Mouse (Mus musculus) left cerebral cortex, postnatal 10 days (tissue): ENCODE results near the gene Slc8a1. TPM values are rescaled to one million over a fixed set of nuclear protein-coding genes. Genes with fewer than 3 reads are reported as not detected.

ENCODE experiments used
- DNase-seq, 2 experiments: peaks; one replicate each; pipeline ENCODE4 v3.0.0; 2021 to 2022; ENCODE audit warnings: low spot score in 2 of 2, mixed read lengths in 1 of 2; ENCODE audit errors: extremely low spot score in 1 of 2
- intact Hi-C: fragments of 180-260 bp; cut with DNase I; formaldehyde crosslinking; loops from one replicate; pipeline ENCODE4 v1.15.1; 2025
- total RNA-seq, 2 experiments: library from RNA; stranded (reverse); gene quantifications; 2 replicates each; pipeline ENCODE4 v1.2.3; 2021

Gene Slc8a1
- total RNA-seq, 2 experiments from 2014 or later = 289 to 295 TPM

DNA sequence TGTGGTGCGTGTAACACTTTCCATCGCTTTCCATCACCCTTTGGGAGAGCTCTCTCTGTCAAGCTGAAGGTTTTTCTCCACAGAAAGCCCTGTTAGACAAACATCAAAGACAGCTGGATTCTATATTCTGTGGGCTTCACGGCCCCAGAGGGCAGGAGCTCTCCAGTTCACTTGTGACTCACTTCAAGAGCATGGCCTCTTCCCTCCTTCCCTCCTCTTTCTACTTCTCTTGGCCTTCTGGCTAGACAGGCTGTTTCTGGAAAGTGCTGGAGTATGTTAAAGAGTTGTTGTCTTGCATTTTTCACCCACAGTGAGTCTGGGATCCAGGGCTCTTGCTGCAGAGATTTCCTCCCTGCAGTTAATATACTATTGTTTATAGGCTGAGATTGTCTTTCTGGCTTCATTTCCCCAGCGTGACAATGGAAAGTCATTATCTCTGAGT is 132.9 kb downstream of the Slc8a1 start:
- intact Hi-C loops = no loop called here
- no peak for DNase-seq

DNA sequence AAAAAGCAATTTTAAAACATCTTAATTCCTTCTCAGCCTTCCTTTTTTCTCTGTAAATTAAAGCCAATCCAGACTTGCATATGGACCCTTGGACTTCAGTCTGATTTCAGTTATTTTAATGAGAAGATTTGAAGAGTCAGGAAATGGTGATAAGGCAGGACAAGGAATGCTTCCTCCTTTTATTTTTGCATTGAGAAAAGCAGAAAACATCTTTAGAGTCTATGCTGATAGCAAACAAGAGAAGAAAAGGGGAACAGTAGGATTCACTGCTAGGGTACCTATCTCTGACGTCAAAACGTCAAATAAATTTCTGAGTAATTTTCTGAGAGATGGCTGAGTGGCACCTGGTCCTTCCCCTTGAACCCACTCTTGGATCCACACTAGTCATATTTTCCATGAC is 139.1 kb downstream of the Slc8a1 start:
- no peak for DNase-seq
- intact Hi-C loops = no loop called here

DNA sequence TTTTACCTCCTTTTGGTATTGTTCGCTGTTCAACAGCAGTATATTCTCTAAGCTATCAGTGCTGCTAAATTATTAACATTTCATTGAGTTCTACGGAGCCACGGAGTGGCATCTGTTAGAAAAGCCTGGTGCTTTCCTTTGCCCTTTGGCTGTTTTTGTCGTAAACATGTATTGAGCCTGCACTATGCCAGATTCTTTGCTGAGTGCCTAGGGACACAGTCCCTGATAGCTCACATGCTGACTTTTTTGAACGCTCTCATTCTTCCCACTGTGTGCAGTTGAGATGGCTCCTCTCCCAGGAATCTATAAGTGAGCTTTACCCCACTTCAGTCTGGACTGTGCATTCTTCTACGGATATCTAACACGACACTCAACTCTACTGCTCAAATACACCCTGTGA is 148.4 kb downstream of the Slc8a1 start:
- DNase-seq = no peak
- intact Hi-C loops = no loop called here

DNA sequence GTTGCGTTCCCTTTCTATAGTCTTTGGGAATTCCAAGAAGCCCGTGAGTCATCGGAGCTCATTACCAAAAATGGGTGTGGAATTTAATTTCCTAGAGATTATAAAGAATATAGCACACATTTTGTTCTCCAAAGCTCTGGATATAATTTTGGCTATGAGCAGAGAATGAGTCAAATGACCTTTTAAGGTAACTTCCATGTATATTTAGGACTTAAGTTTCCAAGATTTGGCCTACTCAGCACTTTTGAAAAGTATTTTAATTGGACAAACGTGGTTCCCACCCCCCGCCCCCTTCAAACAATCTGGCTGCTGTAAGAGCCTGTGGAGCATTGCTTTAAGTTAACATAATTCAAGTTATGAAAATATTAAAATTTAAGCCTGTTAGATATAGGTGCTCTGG is 151.4 kb downstream of the Slc8a1 start:
- DNase-seq = no peak
- intact Hi-C loops = no loop called here

DNA sequence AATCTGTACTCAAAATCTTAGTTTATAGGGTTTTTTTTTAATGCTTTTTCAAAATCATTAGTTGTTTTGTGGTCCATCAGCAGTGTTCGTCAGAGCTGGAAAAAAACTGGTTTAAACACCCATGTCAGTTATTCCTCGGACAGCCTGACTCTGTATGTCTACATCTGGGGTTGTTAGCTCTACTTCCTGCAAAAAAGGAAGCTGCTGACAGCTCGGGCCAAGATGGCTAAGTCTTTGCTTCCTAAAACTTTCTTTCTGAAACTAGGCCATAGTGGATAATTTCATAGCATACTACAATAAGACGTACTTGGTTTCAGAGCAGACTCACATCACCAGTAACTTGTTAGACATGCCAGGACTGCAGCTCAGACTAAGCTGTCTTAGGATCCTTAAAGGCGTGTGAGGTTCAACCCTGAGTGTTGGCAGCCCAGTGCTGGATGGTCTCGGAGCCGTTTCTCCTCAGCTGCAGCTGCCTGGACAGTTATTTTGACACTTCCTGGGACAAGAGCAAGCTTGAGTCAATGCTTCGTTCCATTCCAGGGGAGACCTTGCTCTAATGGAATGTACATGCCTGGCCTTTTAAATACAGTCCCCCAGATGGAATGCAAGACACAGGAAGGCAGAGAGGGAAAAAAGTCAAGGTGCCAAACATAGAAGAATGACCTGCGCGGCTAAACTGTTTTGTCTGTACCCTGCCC is 158.3 kb downstream of the Slc8a1 start:
- no peak for DNase-seq
- intact Hi-C loops = no loop called here

DNA sequence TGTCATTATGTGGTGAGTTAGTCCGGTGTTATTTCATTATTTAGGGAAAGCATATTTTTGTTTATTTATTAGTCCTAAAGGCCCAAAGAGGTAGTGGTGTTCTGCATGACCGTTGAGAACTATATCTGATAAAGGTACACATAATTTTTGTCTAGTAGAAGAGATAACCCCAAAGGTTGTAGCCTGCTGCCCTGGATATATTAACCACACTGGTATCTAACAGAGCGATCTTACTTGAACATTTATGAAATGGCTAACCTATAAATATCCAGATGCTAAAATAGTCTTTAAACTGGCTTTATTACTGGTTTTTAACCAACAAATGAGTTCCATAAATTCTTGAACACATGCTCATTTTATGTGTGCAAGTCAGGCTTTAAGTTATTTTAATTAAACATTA is 161.3 kb downstream of the Slc8a1 start:
- intact Hi-C loops = no loop called here
- no peak for DNase-seq

DNA sequence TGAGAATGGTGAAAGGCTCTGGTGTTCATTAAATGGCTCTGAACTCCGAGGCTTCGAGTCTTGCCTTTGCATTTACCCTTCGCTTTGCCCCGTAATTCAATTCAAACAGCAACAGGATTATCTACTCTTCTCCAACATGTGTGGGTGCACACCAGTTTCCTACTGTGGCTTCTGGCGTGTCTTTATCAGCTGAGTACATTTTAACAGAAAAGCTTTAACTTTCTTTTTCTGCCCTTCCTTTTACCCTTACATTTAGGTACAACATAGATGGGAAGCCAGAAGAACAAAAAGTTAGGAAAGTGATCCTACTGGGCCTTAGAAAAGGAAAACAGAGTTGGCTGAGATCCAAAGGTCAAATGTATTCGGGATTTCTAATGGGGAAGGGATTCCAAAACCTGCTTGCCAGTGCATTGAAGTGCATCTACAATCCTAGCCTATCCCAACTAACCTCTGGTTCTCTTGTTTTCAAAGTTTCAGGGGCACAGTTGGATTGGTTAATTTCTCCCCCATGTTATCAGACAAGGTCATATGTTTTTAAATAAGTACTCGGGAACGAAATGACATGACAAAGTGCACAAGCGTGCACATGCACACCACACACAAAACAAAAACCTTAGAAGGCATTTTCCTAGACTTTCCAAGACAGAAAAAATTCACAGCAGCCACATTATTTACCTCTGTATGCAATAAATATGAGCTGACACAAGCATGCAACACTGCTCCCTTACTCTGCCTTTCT is 172.4 kb downstream of the Slc8a1 start:
- no peak for DNase-seq
- intact Hi-C loops = no loop called here

DNA sequence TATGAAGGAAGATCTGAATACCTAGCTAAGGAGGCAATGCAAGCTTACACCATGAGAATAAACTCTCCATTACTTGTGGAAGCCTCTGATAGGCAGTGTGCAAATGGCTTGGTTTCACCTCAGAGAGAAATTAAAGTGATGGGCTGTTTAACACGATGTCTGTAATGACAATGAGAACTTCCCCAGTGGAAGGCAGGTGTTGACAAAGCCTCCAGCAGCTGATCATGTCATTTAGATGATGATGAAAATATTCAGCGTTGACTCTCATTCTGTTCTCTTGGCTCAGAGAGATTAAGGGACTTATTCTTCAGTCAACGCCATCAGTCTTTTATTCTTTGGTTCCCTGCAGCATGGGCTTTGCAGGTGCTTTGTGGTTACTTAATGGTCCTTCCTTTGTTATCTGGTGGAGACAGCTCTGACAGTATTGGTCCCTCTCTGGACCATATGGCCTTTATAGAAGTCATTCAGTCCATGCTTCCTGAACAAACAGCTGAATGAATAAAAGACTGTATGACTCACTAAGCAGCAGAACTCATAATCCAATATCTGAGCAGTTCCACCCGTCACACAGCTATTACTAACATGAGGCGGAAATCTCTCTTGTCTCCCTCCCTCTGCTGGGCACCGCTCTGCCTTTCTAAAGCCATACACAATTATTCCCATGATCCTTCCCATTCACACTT is 184.0 kb downstream of the Slc8a1 start:
- no peak for DNase-seq

DNA sequence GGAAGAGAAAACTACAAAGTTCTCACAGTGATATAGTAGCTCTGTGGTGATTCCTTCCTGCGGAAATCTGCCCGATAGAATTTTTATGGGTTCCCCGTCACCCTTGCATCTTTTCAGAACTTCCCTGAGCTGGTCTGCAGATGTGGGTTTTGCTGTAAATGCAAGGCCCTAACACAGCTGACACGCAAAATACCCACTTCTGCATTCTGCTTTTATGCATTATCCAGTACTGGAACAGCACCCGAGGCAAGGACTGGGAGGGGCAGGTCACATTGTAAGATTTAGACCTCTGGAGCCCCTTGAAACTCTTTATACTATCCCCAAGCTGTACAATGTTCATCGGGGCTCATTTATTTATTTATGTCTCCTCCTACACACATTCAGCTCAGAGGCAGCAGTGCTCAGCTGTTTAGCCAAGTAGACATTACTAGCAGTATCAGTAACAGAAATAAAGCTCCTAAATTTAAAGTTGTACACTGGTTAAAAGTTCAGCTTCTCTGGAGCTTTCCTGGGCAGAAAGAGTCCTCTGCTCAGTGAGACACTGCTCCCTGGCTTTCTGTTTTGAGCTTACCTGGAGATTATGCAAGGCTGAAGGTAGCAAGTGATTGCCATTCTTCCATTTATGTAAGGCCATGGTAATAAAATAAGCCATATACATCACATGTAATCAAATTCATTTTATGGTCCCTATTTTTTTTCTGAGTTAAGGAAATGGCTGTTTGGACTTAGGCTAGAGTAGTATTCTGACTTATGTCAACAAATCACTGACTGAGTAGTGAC is 186.1 kb downstream of the Slc8a1 start:
- intact Hi-C loops = no loop called here

More for the DNA sequence above, 184.0 kb downstream of the Slc8a1 start:
- intact Hi-C loops = no loop called here

DNA sequence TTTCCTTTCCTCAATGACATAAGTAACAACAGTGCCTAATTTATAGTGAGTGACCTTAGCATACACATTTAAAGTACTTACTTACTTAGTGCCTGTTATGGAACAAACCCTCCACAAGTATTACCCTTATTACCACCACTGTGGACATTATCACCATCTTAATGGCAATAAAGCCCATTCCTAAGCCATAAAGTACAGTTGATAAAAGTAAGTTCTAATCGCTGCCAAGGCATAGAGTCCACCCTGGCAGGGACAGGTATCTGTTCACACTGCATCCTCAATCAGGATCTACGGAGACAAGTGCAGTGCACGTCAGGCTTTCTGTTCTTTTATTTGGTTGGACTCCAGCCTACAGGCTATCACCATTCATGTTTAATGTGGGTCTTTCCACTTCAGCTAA is 187.3 kb downstream of the Slc8a1 start:
- intact Hi-C loops = no loop called here
- DNase-seq = no peak

More for the DNA sequence above, 186.1 kb downstream of the Slc8a1 start:
- no peak for DNase-seq

DNA sequence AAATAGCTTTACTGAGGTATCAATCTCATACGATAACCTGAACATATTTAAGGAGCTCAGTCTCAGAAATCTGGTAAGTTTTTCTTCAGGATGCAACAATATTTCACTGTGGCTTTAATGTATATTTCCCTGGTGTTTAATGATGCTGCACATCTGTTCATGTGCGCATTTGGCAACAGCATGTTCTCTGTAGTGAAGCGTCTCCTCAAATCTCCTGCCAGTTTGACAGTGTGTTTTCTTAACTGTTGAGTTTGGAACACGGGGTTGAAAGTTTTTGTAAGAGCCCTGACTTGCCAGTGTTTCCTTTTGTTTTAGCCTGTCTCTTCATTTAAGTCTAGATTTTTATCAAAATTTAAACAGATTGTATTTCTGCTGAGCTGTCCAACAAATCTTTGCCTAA is 190.2 kb downstream of the Slc8a1 start:
- intact Hi-C loops = no loop called here
- DNase-seq = no peak

DNA sequence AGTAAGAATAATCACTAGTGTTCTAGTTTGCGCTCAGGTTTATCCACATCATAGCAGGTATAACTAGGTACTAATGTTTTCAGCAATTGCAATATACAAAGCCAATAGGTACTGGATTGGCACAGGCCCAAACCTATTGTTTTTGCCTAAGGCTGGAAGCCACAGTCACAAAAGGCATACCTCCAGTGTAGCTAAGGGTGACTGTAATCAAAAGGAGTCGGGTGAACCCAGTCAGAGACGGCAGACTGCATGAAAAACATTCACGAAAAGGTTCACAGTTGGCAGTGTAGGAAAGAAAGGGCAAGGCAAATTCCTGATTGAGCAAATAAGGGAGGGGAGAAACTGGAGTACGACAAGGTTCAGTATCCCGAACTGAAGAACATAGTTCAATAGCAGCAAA is 191.7 kb downstream of the Slc8a1 start:
- intact Hi-C loops = no loop called here
- no peak for DNase-seq

DNA sequence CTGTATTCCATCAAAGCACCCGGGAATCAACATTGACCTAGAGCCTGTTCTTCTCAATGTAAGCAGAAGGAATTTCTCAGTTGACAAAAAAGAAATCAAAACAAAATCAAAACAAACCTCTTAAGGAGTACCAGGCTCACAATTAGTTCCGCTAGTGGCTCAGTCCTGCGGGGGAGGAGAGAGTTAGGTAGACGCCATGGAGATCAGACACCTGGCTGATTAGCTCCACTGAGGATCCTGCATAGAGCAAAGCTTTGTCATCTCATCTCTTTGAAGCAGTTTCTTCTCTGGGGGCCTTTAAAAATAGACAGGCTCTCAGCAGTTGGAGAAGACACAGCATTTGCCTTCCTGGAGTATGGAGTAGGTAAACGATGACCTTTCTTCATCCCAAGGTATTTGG is 192.2 kb downstream of the Slc8a1 start:
- DNase-seq = no peak
- intact Hi-C loops = no loop called here

DNA sequence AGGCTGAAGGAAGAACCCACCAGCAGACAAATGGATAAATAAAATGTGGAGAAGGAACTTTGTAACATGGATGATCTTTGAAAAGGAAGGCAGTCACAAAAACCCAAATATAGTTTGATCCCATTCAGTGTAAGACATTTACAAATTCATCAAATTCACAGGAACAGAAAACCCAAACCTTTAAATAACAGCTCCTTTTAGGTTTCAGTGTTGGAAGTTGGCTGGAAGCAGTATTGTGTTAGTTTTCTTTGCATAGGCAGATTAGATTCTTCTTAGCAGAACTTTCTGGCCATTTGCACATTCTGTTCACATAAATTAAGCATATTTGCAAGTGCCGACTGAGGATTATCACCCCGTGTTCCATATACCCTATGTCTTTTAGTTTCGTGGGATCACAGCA is 193.3 kb downstream of the Slc8a1 start:
- DNase-seq = no peak

DNA sequence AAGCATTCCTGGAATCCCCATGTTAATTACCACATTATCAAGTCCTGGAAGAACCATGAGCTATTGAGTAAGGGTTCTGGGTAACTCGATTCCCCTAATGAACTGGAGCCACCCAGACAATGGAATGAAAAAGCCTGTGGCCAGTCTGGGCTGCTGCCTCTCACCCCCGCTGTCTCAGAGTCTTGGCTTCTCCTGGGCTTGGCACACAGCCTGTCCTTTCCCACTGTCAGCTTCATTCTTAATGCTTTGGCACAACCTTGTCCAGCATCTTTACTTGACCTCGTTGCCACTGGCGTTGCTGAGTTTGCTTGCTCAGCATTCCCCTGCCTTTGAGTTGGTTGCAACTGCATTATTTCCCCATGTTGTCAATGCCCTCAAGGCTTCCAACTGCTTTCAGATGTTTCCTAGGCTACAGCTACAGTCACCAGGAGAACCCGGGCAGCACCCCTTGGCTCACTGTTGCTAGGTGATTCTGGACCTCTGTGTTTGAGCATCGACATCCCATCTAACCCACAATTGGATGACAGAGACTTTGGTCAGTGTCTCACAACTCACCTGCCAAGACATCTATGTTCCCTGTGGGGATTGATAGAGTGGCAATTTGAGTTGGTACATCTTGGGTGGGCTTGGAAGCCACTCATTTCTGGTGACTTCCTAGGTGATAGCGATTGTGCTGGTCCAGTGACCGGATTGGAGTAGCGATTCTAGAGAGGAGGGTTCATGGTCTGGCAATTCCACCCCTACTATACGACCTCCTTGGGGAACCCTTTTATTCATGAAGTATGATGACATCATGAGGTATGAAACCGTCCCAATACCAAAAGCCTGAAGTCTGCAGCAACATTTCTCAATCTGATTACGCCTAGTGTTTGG is 195.6 kb downstream of the Slc8a1 start:
- intact Hi-C loops = no loop called here
- peak; percentile 36 to 60 for DNase-seq

More for the DNA sequence above, 193.3 kb downstream of the Slc8a1 start:
- intact Hi-C loops = no loop called here

DNA sequence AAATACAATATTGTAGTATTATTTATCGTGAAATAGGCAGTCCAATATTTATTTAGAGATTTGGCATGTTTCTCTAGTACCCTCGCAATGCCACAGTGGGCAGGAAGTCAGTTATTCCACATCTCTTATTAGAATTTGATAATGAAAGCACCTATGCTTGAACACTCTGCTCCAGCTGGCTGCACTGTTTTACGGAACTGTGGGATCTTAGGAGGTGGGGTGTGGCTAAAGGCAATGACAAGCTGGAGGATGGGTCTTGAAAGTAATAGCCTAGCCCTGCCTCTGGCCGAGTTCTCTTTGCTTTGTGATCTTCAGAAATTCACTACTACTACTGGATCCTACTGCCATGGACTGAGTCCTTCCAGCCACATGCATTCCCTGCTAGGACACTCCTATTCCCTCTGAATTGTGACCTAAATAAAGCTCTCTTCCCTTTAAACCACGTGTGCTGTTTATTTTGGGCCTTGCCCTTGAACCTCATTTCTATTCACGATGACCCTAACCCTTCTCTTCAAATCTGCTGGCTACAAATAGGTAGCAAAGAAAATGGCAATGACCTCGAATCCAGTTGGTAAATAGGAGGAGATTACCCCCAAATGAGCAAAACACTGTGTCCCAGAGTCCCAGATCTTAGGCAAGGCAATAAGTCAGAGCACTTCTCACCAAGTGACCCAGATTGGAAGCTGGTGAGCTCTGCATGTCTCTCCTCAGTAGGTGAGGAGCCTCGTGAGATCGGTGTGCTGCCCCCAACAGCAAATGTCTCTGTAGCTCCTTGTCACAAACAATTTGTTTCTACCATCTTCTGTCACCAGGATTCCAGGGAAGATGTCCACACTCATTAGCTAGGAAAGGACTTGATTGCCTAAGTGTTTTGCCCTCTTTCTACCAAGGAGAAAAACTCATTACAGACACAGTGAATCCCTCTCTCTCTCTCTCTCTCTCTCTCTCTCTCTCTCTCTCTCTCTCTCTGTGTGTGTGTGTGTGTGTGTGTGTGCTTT is 199.7 kb downstream of the Slc8a1 start:
- intact Hi-C loops = no loop called here
- no peak for DNase-seq

DNA sequence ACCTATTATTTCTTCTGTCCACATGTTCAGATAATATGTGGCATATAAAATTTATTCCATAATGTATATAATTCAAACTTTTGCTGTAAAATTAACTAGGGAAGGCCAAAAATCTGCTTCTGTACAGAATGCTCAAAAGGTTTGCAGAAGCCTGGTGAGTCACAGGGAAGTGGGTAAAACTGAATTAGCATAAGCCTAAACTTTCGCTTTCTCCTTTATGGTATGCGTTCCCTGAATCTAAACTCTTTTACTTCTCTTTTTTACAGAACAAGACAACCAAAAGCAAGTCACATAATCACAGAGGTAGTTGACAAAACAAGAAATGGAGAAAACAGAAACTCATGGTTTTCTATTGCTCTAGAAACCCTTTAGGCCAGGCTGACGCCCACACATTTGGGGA is 202.1 kb downstream of the Slc8a1 start:
- intact Hi-C loops = no loop called here
- no peak for DNase-seq
